Mouse (Mus musculus): ENCODE measurements around the gene Zfp111. TPM values are rescaled to one million over a fixed set of nuclear protein-coding genes. Genes with fewer than 3 reads are reported as not detected.

Zfp111 gene
- total RNA-seq, 4 experiments from 2014 or later = 8.4 to 13.1 (median 12.2) TPM

Other genes starting within 250 kb of the Zfp111 start
- not detected for gene Vmn1r181, start 236.8 kb downstream of the Zfp111 start, total RNA-seq (2022)
- gene V1rd19, start 209.8 kb downstream of the Zfp111 start, total RNA-seq (2022) = not detected
- gene Vmn1r183, start 158.2 kb downstream of the Zfp111 start, total RNA-seq (2022) = not detected
- 10 to 100 TPM; 24.2 to 32.3 (median 27.1) TPM for gene Zfp180, start 129.5 kb downstream of the Zfp111 start, total RNA-seq (2022)
- gene Zfp112, start 99.1 kb downstream of the Zfp111 start, total RNA-seq (2022) = 1 to 10 TPM; 3.7 to 8.3 (median 5.1) TPM
- 10 to 100 TPM in 3 of 4 experiments, 1 to 10 TPM in 1; 7.8 to 13.9 (median 11.4) TPM for gene Zfp235, start 77.3 kb downstream of the Zfp111 start, total RNA-seq (2022)
- under 1 TPM; 0.28 to 0.56 (median 0.44) TPM for gene Zfp114, start 36.4 kb downstream of the Zfp111 start, total RNA-seq (2022)
- 1 to 10 TPM; 4.0 to 4.8 (median 4.3) TPM for gene Zfp109, start 26.1 kb upstream of the Zfp111 start, total RNA-seq (2022)
- gene Zfp108, start 43.4 kb upstream of the Zfp111 start, total RNA-seq (2022) = 1 to 10 TPM; 2.9 to 5.6 (median 4.1) TPM
- gene Zfp93, start 59.0 kb upstream of the Zfp111 start, total RNA-seq (2022) = 1 to 10 TPM; 4.4 to 9.0 (median 5.8) TPM
- 10 to 100 TPM in 3 of 4 experiments, 1 to 10 TPM in 1; 7.9 to 19.1 (median 13.4) TPM for gene Zfp61, start 89.8 kb upstream of the Zfp111 start, total RNA-seq (2022)
- 10 to 100 TPM in 1 of 4 experiments, 1 to 10 TPM in 3; 4.8 to 10.1 (median 7.0) TPM for gene Zfp94, start 105.2 kb upstream of the Zfp111 start, total RNA-seq (2022)
- under 1 TPM in 1 of 4 experiments, not detected in 3; 0.70 TPM for gene Tescl, start 122.5 kb upstream of the Zfp111 start, total RNA-seq (2022)
- not detected for gene Lypd5, start 137.8 kb upstream of the Zfp111 start, total RNA-seq (2022)
- 1 to 10 TPM in 2 of 4 experiments, under 1 TPM in 2; 0.70 to 2.0 (median 1.2) TPM for gene Kcnn4, start 158.8 kb upstream of the Zfp111 start, total RNA-seq (2022)
- 10 to 100 TPM; 20.2 to 39.0 (median 25.9) TPM for gene Smg9, start 188.2 kb upstream of the Zfp111 start, total RNA-seq (2022)
- not detected for gene Irgc1, start 240.9 kb upstream of the Zfp111 start, total RNA-seq (2022)